Mouse (Mus musculus) B cell, adult 2 months (primary cell): Measurements from ENCODE around the gene Acadsb.
A peak's percentile ranks its signal among the peaks of the same experiment; 100 is the strongest.
"Not testable (repeated sequence)": the region's sequence is repeated elsewhere in the genome, so short reads cannot be mapped to it uniquely, and the experiment has no call there.

ENCODE experiments used
- DNase-seq, 2 experiments: peaks; one replicate each; pipeline ENCODE4 v3.0.0; 2022

The Acadsb gene

DNA sequence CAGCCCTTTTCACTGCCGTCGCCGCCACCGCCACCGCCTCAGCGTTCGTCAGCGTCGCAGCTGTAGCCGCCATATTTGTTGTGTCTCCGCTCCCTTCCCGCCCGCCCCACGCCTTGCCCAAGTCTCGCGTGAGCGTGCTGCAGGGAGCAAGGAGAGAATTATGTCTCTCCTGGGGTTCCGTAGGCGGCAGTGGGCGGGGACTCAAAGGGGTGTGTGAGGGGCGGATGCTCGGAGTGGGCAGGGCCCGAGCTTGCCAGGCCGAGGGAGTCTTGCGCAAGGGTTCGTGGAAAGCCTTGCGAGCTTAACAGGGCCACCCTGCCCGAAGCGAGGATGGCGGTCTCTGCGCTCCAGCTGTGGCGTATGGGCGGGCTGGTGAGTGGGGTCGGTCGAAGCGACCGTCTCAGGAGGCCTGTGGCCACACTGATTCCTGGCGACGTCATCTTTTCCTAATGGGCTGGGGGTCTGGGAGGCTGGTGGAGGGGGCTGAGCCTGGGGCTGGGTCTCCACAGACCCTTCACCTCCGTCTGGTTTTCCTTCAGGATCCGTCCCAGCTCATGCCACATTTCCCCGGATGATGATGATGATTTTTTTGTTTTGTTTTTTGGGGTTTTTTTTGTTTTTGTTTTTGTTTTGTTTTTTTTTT lies at the start of gene Acadsb, which contains the start of gene Ikzf5:
Gene Acadsb (plus strand): TSS at position 186 of the 643 bp plus-strand sequence.
Gene Ikzf5 (minus strand): TSS at position 106 of the 643 bp plus-strand sequence.
- DNase-seq, result peak; percentile 98 to 99

DNA sequence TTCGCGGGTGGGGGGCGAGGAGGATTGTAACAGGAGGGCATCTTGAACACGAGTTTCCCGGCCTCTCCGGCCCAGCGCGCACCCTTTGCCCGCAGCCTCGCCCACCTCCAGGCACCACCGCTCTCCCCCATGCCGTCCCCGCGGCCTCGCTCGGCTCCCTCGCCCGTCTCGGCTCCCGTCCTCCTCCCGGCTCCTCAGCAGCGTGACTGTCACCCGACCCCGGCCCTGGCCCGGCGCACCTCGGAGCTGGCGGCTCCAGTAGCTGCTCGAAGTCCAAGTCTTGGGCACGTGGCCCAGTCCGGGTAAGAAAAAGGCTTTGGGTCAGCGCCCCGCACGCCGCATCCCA lies 48.2 kb upstream of the Acadsb start:
- DNase-seq, result no peak

DNA sequence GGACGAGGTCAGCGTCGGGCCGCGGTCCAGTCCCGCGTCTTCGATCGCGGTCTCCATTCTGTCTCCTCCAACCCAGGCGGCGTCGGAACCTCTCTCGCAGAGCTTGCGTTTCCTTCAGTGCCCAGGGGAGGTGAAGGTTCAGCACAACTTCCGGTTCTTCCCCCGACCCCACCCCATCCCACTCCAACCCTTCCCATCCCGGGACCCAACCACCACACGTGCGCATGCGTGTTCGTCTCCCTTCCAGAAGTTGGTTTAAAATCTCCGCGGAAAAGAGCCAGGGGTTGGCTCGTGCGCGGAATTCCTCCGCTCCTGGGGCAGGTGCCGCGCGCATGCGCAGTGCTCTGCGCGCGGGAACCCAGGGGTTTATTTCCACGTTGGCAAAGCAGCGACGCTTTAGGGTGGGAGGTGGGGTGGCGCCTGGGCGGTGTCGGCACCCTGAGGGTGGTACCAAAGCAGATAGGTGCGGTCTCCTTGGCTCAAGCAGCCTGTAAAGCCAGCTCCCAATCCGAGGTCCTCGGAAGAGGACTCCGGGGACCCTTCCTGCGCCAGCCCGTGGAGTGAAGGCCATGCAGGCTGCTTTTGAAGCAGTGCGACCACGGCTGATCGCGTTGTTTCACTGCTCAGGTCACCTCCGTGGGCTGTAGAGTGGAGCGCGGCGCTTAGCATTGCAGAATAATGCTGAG lies 47.6 kb upstream of the Acadsb start, which contains the start of gene 2310057M21Rik:
Gene 2310057M21Rik (minus strand): TSS at position 145 of the 686 bp plus-strand sequence.
- peak; percentile 89 to 90 for DNase-seq

DNA sequence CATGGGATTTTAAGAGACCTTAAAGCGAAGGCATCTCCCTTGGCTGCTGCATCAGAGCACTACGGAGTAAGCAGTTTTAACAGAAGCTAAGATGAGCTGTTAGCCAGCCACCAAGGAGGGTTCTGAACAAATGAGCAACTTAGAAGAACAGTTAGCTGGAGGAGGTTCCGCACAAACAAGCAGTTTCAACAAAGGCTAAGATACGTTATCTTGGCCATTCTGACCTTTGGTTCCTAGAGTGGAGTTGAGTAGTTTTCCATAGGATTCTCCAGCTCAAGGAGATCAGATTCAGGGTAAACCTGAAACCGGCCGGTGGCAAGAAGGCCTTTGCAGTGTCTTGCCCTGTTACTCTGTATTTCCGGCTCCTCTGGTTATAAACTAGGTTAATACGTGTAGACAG lies 46.3 kb upstream of the Acadsb start:
- DNase-seq, result no peak

DNA sequence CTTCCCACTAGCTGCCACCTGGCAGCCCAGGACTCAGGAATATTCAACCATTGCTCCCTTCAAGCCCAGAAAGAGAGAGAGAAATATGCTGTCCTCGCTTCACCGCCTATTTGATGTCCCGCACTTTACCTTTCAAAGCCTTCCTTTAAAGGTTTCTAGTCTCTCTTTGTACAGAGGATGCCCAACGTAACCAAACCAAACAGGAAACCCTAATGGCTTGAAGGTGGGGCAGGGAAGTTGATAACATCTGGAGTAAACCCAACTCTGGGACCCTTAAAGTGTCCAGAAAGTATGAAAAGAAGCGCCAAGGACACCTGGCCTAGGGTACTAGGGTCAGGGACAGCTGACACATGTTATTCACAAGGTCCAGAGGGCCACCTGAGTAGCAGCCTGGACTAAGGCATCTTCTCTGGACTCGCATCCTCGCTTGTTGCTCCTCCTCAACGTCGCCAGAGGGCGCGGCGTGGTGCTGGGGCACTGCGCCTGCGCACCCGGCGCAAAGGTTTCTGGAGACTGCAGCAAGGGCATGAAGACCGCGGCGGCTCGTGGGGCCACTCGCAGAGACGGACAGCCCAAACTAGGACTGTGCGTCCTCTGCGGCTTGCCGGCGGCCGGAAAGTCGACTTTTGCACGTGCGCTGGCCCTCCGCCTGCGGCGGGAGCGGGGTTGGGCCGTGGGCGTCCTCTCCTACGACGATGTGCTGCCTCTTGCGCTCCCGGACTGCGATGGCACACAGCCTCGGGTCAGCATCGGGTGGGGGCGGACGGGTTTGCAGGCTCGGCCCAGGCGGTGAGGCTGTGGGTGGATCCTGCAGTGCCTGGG lies 39.5 kb upstream of the Acadsb start, which contains the start of gene Pstk:
Gene Pstk (plus strand): TSS at position 494 of the 822 bp plus-strand sequence.
- peak; percentile 87 to 90 for DNase-seq

DNA sequence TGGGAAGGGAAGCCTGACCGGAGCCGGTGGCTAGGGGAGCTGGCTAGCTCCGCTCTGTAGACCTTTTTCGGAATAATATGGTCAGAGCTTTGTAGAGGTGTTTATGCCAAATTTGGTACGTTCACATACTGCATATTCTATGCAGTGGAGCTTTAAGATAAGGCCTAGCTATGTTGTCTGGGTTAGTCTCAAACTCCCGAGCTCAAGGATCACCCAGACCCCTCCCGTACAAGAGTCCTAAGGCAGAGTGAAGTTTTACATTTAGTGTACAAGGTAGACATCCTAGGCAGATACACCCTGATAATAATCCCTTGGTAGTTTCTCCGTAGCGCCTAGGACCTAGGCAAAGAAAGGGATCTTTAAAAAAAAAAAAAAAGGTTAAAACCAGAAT lies 38.9 kb upstream of the Acadsb start:
- DNase-seq, result no peak

DNA sequence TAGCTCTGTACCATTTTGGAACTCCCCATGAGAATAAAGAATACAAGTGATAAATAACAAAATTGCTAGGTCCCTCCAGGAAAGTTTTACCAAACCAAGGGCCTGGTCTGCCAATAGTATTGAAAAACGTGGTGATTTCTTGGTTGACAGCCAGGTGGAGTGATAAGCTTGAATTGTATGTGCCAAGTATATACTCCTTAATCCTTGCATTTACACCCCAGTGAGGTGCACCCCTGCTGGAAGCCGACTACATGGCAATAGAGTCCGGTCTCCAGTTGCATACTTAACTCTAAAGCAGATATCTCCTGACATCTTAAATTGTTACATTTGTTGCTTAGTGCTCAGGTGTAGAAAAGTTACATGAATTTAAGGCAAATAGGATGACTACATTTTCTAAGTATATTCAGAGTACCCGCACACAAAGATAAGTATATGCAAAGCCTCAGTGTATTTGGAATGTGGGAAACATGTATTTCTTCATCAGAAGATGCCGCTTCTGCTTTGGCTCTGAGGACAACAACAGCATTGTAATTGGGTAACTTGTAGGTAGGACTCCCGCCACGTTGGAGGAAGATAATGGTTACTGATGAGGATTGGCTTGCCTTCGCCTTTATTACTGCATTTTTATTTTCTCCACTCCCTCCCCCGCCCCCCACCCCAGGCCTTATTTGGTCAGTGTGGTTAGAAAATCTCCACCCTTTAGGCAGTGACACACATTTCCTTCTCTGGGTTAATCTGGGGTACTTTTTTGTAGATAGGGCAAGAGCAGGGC lies 38.3 kb upstream of the Acadsb start:
- DNase-seq, result peak in 1 of 2 experiments; percentile 11

DNA sequence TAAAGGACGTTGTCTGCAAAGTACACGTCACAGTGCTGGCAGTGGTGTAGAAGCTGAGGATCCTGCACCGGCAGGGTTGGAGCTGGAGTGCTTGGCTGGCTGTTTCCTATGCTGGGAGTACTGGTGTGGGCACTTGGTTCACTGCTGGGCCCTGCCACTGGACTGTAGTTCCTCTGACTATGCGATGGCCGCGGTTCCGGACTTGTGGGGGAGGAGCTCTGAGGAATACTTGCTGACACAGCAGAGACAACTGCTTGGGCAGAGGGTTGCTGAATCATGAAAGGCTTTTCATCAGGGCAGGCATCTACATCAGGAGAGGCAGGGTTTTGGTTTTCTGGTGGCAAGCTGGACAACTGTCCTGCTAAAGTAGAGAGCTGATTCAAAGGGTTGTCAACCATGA lies 18.6 kb upstream of the Acadsb start:
- not testable (repeated sequence) for DNase-seq

DNA sequence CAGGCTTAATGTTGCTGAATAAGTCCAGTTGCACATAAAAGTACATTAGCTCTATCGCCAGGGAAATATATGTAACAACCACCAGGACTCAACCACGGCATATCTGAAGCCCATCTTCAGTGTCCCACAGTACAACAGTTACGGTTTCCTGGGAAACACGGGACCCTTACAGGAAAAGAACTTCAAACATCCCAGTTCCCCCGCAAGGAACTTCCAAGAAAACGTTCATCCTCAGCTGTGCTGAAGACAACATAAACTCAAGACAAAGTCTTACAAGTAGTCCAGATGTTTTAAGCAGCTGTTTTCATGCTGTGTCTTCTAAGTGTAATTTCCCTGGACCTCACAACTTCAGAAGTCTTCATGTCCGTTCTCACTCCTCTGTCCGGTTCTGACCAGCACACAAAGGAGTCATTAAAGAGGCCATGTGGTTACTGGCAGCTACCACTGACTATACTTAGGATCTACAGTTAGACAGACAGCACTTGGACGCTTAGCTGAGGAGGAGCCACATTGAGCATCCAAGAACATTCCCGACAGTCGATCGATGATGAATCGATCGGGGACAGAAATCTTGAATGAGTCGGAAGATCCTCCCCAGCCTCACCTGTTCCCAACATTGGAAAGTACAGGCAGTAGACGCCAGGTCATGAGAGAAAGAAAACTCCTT lies 947 bp upstream of the Acadsb start:
- DNase-seq, result no peak

DNA sequence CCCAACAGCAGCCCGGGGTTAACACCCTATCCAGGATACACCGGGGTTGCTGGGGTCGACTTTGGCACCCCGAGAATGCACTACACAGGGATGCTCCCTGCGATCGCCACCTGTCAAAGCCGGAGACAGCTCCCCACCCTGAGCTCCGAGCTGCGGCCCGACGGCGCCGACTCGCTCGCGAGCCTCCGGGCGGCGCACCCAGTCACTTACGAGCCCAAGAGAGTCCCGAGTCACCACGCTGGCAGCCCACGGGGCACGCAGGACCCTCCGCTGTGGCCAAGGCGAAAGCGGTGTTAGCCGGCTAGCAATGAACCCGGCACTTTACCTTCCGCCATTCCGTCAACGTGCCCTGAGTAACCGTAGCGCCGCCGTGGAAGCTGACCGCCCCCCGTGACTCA lies 414 bp upstream of the Acadsb start:
- no peak for DNase-seq

DNA sequence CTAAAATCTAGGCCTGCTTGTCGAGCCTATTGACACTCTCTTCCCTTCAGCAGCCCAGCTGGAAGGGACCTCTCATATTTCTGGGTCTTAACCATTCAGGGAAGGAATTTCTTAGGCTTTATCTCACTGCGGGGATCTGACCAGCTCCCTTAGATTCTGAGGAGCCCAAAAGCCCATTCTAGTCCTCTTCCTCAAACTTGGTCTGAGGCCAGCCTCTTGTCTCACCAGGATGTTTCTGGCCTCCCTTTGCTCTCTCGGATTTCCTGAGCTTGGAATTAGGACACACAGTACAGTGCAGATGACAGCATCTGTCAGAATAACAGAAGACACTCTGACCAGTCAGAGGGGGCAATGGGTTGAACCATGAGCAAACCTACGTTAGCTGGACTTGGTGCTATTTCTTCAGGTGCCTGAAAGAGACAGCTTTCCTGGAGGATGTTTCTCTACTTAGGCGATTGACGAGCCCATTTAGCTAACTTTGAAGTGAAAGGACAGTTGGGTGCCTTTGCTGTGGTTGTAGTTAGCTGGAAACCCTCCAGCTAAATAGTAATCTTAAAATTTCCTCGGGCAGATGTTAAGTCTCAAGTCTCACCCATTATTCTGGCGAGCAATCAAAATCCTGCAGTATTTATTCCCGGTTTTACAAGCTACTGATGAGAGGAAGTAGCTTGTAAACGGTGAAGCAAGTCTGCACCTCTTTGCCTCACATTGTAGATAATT lies 980 bp downstream of the Acadsb start:
- DNase-seq, result no peak

DNA sequence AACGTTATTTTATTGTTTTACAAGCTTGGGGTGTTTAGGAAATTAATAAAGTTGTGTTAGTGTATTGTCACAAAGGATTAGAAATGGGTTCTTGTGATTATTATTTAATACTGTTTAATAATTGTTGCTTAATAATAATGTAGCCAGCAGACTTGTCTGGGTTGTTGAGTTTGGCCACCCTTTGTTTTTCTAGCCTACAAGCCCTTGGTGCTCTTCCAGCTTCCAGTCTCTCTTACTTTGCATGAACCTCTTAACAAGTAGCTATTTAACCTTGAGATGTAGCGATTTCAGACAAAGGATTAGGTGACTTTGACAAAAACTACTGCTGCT lies 1.5 kb downstream of the Acadsb start:
- DNase-seq, result no peak

DNA sequence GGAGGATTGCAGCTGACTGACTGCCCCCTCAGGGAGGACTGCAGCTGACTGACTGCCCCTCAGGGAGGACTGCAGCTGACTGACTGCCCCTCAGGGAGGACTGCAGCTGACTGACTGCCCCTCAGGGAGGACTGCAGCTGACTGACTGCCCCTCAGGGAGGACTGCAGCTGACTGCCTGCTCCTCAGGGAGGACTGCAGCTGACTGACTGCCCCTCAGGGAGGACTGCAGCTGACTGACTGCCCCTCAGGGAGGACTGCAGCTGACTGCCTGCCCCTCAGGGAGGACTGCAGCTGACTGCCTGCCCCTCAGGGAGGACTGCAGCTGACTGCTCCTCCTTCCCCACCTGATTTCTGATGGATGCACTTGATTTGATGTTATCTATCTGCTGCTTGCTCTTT lies 6.3 kb downstream of the Acadsb start:
- not testable (repeated sequence) for DNase-seq

DNA sequence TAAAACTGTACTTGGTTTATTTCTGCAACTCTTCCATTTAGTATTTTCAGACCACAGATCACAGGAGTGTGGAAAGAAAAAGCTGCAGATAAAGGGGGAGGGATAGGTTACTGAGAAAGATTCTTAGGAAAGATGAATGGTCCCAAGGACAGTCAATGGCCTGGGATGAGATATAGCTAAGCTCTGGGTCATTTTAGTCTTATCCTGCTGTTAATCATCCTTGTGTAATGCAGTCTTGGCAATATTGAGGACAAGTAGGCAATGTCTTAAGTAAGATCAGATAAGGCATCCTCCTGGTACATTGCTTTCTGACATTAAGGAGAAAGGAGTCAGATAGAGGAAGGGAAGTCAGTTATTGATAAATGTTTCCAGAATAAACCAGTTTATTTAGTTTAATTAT lies 7.2 kb downstream of the Acadsb start:
- DNase-seq, result no peak

DNA sequence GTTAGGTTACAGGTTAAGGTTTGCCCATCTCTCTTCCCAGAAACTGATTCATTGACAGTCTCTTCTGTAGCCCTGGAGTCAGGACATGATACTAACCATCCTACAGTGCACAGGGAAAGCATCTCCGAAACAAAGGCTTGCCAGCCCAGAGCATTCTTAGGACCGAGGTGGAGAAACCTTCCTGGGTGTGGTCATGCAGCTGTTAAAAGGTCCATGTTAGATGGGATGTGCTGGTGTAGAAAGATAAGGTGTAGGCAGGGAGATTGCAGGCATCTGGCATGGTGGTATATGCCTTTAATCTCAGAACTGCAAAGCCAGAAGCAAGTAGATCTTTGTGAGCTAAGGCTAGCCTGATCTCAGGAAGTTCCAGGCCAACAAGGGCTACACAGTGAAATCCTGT lies 14.5 kb downstream of the Acadsb start:
- no peak for DNase-seq

DNA sequence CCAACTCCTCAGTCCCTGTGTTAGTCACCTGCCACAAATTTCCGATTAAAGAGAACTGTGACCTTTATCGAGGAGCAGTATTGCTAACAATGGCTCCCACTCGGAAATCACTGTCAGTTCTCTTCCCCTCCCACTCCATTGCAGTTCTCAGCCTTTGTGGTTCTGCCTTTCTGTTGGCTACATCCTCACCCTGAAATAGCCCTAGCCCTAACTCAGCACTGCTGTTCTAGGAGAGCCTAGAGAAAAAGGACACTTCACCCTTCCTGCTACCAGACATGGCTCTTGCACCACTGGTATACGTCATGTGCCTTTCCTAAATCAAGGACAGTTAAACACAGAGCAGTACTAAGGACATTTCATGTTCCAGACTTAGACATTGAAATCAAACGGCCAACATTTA lies 16.9 kb downstream of the Acadsb start:
- no peak for DNase-seq

DNA sequence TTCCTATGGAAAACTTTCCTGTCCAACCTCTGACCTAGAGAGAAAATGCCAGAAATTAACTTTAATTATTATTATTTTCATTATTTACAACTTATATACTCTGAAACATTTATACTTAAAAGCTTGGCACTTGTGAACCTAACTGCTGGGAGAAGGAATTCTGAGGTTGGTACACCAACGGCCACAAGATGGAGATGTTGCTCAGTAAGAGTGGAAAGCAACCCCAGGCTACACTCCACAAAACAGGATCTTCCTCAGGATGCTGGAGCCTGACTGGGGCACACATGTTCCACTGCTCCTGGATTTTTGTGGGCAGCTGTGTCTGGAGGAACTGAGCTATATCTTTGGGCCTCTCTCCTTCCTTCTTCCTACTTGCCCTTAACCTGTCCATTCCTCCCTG lies 21.8 kb downstream of the Acadsb start:
- DNase-seq, result no peak

DNA sequence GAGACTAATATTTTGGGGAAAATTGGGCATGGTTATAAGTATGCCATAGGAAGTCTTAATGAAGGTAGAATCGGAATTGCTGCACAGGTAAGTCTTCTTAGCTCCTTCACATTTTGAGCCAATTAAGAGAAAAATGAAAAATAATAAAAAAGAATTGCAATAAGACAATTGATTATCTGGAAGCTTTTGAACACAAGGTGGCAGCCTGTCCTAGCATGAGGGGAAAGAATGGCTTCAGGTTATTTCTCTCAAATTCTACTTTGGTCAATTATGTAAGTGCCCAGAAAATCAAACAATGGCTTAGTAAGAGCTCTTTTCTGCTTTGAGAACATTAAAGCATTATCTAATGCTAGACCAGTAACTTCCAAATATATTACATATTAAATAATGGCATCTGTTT lies 23.9 kb downstream of the Acadsb start:
- no peak for DNase-seq

DNA sequence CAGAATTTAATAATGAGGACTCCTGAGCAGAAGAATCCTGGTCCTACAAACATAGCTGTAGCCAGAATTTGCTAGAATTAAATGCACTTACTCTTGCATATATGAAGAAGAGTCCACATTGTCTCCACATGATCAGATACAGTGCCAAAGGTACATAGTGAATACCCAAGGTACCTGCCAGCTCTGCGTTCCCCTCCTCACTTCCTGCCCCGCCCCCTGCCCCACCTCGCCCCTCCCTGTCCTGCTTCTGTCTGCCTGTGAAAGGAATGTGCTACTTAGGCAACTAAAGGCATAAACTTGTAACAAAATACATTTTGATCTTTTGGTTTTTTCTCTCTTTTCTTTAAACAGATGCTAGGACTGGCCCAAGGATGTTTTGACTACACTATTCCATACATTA lies 26.6 kb downstream of the Acadsb start:
- DNase-seq, result no peak

DNA sequence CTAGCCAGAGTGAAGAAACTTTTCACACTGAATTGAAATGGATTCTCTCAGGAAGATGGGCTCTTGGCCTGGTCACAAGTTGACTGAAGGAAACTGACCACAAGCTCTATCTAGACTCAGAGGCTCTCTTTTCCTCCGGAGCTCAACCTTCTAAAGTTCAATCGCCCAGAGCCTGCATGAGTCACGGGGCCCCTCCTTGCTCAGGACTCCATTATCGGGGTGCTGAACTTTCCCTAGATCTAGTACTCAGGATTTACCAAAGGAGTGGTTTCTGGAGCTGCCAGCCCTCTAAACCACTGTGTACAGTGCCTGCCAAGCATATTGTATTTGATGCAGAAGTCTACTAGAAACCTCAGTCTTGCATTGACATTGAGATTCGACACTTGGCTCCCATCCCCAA lies 46.3 kb downstream of the Acadsb start:
- no peak for DNase-seq

DNA sequence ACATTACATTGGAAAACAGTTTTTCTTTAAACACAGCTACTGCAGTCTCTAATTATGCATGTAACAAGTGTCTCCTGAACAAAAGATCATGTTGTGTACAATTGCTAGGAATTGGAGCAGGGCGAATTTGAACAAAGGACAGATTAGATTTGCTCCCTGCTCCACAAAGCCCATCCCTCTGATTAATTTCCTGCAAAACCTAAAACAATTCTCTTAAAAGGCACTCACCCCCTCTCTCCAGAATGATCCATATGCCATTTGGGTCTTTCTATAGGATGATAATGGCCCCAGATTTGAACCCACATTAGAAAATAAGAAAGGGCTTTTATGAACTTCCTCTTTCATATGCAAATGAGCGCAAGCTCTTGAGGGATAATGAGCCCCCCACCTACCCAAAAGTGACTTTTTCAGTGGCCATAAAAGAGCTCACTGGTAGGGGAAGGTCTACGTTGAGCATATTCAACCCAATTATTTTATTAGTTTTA lies 54.8 kb downstream of the Acadsb start:
- DNase-seq, result no peak

DNA sequence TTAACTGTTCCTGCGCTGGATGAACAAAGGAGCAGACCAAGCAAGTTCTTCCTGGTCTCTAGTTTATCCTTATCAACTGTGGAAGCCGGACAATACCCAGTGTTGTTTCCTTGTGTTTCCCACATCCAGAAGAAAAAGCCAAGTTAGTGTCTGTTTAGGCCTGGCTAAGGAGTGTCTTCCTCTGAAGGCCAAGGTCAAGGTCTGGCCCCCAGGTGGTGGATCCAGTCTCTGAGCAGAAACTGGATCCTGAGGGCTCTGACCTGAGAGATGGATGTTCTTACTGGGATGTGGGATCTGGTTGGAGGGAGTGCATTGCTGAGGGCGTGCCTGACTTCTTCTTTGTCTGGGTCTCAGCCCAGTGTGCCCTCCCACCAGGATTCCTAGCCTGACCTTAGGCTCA lies 55.3 kb downstream of the Acadsb start:
- DNase-seq, result no peak
